Mouse (Mus musculus) layer of hippocampus, adult 6 months (tissue): ENCODE measurements around the gene Ahnak. TPM values are rescaled to one million over a fixed set of nuclear protein-coding genes. Genes with fewer than 3 reads are reported as not detected.

ENCODE experiments used
- long read RNA-seq, 2 experiments: library from polyadenylated mRNA; unstranded; transcript quantifications; one replicate each; pipeline ENCODE4 v2.0.0; 2019 to 2020
- polyA plus RNA-seq: library from polyadenylated mRNA; unstranded; fragments of <200 nt; fragmentation: Nextera tagmentation; gene quantifications from 2 replicates; pipeline ENCODE4 v1.2.3, GENCODE M21; 2021

Gene Ahnak
- polyA plus RNA-seq = 5.6 and 7.2 TPM in 2 replicates
- long read RNA-seq, experiment 1, full-length matches to known transcripts = 3 of 6 reads
- long read RNA-seq, experiment 1, partial matches to known transcripts = 0 of 6 reads
- long read RNA-seq, experiment 1, other reads (novel, unspliced or antisense) = 3 of 6 reads
- long read RNA-seq, experiment 2, full-length matches to known transcripts = 2 of 17 reads
- long read RNA-seq, experiment 2, partial matches to known transcripts = 1 of 17 reads
- long read RNA-seq, experiment 2, other reads (novel, unspliced or antisense) = 14 of 17 reads

DNA sequence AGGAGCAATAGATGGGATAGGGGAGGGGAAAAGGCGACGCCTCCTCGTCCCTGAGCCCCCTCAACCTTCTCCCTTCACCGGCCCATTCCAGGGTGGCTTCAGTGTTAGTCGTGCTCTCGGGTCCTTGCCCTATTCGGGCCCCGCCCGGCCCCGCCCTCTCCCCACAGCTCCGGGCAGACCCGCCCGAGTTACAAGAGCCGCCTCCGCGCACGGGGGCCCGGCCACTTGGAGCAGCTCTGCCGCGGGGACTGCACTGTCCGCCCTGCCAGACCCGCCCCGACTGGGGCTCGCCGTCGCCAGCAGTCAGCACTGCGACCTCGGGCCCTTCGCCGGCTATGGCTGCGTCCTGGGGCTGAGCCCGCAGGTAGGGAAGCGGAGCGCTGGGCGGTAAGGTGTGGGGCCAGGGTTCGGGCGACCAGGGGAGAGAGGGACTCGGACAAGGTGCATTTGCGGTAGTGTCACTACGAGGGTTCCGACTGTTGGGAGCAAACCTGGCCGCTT lies at the start of gene Ahnak:
Gene Ahnak (plus strand): TSS at position 219 of the 501 bp plus-strand sequence.

DNA sequence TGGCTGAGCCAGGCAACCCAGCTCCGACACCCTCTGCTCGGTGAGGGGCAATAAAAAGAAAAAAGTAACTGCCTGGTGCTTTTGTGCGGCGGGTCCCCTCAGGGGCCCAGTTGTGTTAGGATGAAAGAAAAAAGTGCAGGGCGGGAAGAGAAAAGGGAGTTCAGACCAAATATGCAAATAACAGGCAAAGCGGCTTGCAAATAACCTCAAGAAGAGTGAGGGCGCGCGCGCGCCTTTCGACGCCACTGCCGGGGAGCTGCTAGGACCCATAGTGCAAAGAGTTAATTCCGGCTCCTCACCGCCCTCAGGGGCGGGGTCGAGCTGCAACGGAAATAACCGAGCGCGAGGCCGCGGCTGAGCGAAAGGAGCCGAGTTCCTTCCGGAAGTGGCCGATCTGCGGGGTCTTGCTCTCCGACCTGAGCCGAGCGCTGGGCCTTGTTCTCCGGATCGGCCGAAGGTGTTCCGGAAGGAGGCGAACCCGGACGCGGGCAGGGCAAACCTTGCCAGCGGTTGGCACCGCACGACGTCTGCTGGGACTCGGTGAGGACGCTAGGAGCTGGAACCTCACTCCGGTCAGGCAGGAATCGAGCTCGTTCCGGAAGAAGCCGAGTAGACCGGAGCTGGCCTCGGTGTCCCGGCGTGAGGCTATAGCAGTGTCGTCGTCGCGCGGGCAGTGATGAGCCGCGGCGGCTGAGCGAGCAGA lies 47.4 kb upstream of the Ahnak start, which contains the start of gene Mta2:
Gene Mta2 (plus strand): TSS at position 361 of the 703 bp plus-strand sequence.

DNA sequence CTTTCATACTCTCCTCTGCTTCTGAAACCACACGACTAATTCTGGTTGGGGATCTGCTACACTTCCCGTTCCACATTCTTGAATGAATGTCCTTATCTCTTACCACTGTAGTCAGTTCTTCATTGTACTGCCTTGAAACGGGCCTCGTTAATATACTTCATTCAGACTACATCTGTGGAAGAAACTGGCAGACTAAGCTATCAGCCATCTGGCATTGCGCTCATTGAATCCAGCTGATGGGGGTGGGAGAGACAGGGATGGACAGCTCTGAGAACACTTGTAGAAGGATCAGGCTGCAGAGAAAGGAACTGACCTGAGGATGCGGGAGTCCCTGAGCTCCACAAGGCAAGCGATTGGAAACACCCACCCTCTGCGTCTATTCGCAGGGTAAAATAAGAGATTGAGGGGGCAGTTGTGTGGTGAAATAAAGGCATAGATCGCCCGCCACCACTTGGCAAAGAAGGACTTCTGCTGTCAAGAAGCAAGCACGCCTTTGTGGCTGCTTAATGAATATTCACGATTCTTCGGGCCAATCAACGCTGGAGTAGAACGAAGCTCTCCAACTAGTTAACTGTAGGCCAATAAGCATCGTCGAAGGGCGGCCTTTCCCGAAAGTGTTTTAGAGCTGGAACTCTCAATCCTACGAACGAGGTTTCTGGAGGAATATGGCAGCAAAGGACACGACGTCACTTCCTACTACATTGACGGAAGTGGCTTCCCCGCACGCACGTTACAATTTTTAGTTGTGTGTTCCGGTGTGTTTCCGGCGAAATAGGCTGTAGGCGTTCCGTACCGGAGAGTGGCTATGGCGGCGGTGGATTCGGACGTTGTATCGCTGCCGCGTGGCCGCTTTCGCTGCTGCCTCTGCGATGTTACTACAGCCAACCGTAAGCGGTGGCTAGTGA lies 35.7 kb upstream of the Ahnak start, which contains the start of gene Tut1:
Gene Tut1 (plus strand): TSS at position 713 of the 905 bp plus-strand sequence.

DNA sequence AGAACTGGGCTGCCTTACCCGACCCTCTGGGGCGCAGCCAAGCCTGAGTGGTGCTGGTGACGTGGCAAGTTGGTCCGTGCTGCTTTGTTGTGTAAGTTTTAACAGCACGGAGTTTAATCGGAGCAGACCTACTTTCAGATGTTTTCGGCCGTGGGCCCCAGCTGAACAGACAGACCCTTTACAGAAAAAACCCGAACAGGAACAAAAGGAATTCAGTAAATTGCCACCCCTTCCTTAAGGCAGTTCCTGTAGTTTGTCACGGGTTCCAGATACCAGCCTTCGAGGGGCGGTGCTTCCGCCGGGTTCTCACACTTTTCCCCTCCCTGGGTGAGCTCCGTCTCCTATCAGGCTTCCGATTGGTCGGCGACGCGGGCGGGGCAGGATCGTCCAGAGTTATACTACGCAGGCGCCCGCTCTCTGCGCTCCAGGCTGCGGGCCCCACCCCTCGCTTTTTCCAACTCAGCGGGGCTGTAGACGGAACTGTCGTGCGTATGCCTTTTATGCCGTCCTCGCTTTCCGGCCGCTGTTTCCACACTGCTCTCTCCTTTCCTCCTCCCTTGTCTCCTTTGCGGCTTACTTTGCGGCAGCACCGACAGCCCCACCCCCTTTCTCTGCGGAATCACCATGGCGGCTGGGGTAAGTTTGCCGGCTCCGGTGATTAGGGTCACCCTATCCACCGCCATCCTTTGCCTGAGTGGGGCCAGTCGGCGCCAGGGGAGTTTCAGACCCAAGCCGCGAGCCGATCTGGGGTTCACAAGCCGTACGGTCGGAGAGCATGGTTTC lies 22.3 kb upstream of the Ahnak start, which contains the start of gene Eef1g:
Gene Eef1g (plus strand): TSS at position 452 of the 783 bp plus-strand sequence.

DNA sequence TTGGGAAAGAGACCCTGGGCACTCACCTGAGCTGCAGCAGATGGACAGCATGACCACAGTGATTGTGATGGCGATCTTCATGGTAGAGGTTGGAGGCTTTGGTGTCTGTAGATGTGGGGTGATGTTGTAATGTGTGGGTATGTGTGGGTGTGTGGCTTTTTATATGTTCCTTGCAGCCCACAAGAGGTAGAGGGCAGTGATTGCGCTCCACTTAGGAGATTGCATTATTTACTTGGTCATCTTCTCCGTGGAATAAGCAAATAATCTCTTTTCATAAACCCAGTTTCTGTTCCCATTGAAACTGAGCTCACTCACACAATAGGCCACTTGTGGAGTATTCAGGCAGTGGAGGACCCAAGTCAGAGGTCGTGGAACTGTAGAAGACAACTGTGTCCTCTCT lies 98.7 kb downstream of the Ahnak start, which contains the start of gene Scgb1a1:
Gene Scgb1a1 (minus strand): TSS at position 138 of the 400 bp plus-strand sequence.

Other genes starting within 250 kb of the Ahnak start
- gene 1700092M07Rik, start 248.6 kb upstream of the Ahnak start, polyA plus RNA-seq = 0.38 TPM in 1 of 2 replicates, not detected in the other
- 27.4 and 27.8 TPM in 2 replicates for gene Stx5a, start 247.9 kb upstream of the Ahnak start, polyA plus RNA-seq
- gene Nxf1, start 232.2 kb upstream of the Ahnak start, polyA plus RNA-seq = 29.6 and 30.3 TPM in 2 replicates
- gene Tmem223, start 218.3 kb upstream of the Ahnak start, polyA plus RNA-seq = 260 and 276 TPM in 2 replicates
- 34.5 and 40.0 TPM in 2 replicates for gene Tmem179b, start 214.8 kb upstream of the Ahnak start, polyA plus RNA-seq
- 14.4 and 16.9 TPM in 2 replicates for gene Taf6l, start 202.9 kb upstream of the Ahnak start, polyA plus RNA-seq
- 237 and 259 TPM in 2 replicates for gene Polr2g, start 190.7 kb upstream of the Ahnak start, polyA plus RNA-seq
- 1.8 and 2.2 TPM in 2 replicates for gene Zbtb3, start 186.7 kb upstream of the Ahnak start, polyA plus RNA-seq
- gene Ttc9c, start 170.0 kb upstream of the Ahnak start, polyA plus RNA-seq = 16.3 and 23.9 TPM in 2 replicates
- 6.1 and 6.8 TPM in 2 replicates for gene Hnrnpul2, start 169.3 kb upstream of the Ahnak start, polyA plus RNA-seq
- not detected in 2 replicates for gene AC129217.1, start 159.5 kb upstream of the Ahnak start, polyA plus RNA-seq
- gene Bscl2, start 151.8 kb upstream of the Ahnak start, polyA plus RNA-seq = 90.2 and 97.4 TPM in 2 replicates
- 238 and 326 TPM in 2 replicates for gene Gng3, start 150.1 kb upstream of the Ahnak start, polyA plus RNA-seq
- gene Lrrn4cl, start 138.5 kb upstream of the Ahnak start, polyA plus RNA-seq = 0.16 and 0.25 TPM in 2 replicates
- 153 and 176 TPM in 2 replicates for gene Ubxn1, start 117.8 kb upstream of the Ahnak start, polyA plus RNA-seq
- gene Uqcc3, start 108.4 kb upstream of the Ahnak start, polyA plus RNA-seq = 71.6 and 77.0 TPM in 2 replicates
- gene Lbhd1, start 105.6 kb upstream of the Ahnak start, polyA plus RNA-seq = 3.7 and 5.7 TPM in 2 replicates
- gene Gm49403, start 105.4 kb upstream of the Ahnak start, polyA plus RNA-seq = not detected in 2 replicates
- 77.9 and 90.8 TPM in 2 replicates for gene 1810009A15Rik, start 100.4 kb upstream of the Ahnak start, polyA plus RNA-seq
- gene Gm49416, start 100.4 kb upstream of the Ahnak start, polyA plus RNA-seq = 4.9 and 10.5 TPM in 2 replicates
- 6.6 and 8.1 TPM in 2 replicates for gene Ints5, start 96.3 kb upstream of the Ahnak start, polyA plus RNA-seq
- gene Ganab, start 91.2 kb upstream of the Ahnak start, polyA plus RNA-seq = 20.4 and 22.5 TPM in 2 replicates
- 45.2 and 47.5 TPM in 2 replicates for gene B3gat3, start 68.9 kb upstream of the Ahnak start, polyA plus RNA-seq
- 5.4 and 6.3 TPM in 2 replicates for gene Rom1, start 59.9 kb upstream of the Ahnak start, polyA plus RNA-seq
- gene Eml3, start 59.7 kb upstream of the Ahnak start, polyA plus RNA-seq = 3.5 and 4.0 TPM in 2 replicates
- 22.3 and 23.3 TPM in 2 replicates for gene Mta2, start 47.4 kb upstream of the Ahnak start, polyA plus RNA-seq
- gene Tut1, start 35.4 kb upstream of the Ahnak start, polyA plus RNA-seq = 10.4 and 11.1 TPM in 2 replicates
- gene Eef1g, start 22.2 kb upstream of the Ahnak start, polyA plus RNA-seq = 400 and 450 TPM in 2 replicates
- gene Scgb1a1, start 98.7 kb downstream of the Ahnak start, polyA plus RNA-seq = not detected in 2 replicates
- 81.0 and 108 TPM in 2 replicates for gene Asrgl1, start 146.4 kb downstream of the Ahnak start, polyA plus RNA-seq